Mouse (Mus musculus) left cerebral cortex, postnatal 10 days (tissue): Measurements from ENCODE around the gene Stxbp5. TPM values are rescaled to one million over a fixed set of nuclear protein-coding genes. Genes with fewer than 3 reads are reported as not detected.

ENCODE experiments used
- DNase-seq, 2 experiments: peaks; one replicate each; pipeline ENCODE4 v3.0.0; 2021 to 2022; ENCODE audit warnings: low spot score in 2 of 2, mixed read lengths in 1 of 2; ENCODE audit errors: extremely low spot score in 1 of 2
- intact Hi-C: fragments of 180-260 bp; cut with DNase I; formaldehyde crosslinking; loops from one replicate; pipeline ENCODE4 v1.15.1; 2025
- total RNA-seq, 2 experiments: library from RNA; stranded (reverse); gene quantifications; 2 replicates each; pipeline ENCODE4 v1.2.3; 2021

The Stxbp5 gene
- total RNA-seq, 2 experiments from 2014 or later = 91.6 to 96.0 TPM

GRCm38 (mm10) chr10:9786461-9786860 is 114.4 kb downstream of the Stxbp5 start:
- intact Hi-C loops = no loop called here
- no peak for DNase-seq

GRCm38 (mm10) chr10:9785651-9786050 is 115.2 kb downstream of the Stxbp5 start:
- DNase-seq = no peak
- intact Hi-C loops = no loop called here

GRCm38 (mm10) chr10:9779864-9780263 is 121.0 kb downstream of the Stxbp5 start:
- intact Hi-C loops = no loop called here
- DNase-seq = no peak

- no peak for DNase-seq
- intact Hi-C loops = no loop called here
These were observed 130.6 kb downstream of the Stxbp5 start for GRCm38 (mm10) chr10:9770261-9770660.

- intact Hi-C loops = no loop called here
- DNase-seq = no peak
These were observed 137.0 kb downstream of the Stxbp5 start for GRCm38 (mm10) chr10:9763831-9764230.

- intact Hi-C loops = no loop called here
- DNase-seq = no peak
These were observed 140.6 kb downstream of the Stxbp5 start for GRCm38 (mm10) chr10:9760264-9760663.

GRCm38 (mm10) chr10:9756546-9756945 is 144.3 kb downstream of the Stxbp5 start:
- intact Hi-C loops = loop anchor here (5.0 to 10.0 kb wide), 3 partner anchors 182 to 962 kb away; no protein-coding TSS in a partner anchor
- DNase-seq = no peak

- intact Hi-C loops = loop anchor here (5.0 to 10.0 kb wide), 3 partner anchors 180 to 960 kb away; no protein-coding TSS in a partner anchor
- DNase-seq = peak; percentile 76 to 80
These were observed 145.9 kb downstream of the Stxbp5 start for GRCm38 (mm10) chr10:9754893-9755541.

GRCm38 (mm10) chr10:9733861-9734260 is 167.0 kb downstream of the Stxbp5 start:
- DNase-seq = no peak
- intact Hi-C loops = no loop called here

- intact Hi-C loops = no loop called here
These were observed 168.7 kb downstream of the Stxbp5 start for GRCm38 (mm10) chr10:9732065-9732749.

GRCm38 (mm10) chr10:9722519-9723303 is 178.2 kb downstream of the Stxbp5 start:
- intact Hi-C loops = no loop called here
- no peak for DNase-seq

More at GRCm38 (mm10) chr10:9732065-9732749, 168.7 kb downstream of the Stxbp5 start:
- DNase-seq = no peak

GRCm38 (mm10) chr10:9720027-9720426 is 180.9 kb downstream of the Stxbp5 start:
- intact Hi-C loops = no loop called here
- no peak for DNase-seq

GRCm38 (mm10) chr10:9718086-9718485 is 182.8 kb downstream of the Stxbp5 start:
- DNase-seq = no peak
- intact Hi-C loops = no loop called here

Other genes starting within 250 kb of the Stxbp5 start
- gene Samd5, start 225.9 kb downstream of the Stxbp5 start, total RNA-seq = 10 to 100 TPM; 16.2 to 17.0 TPM